Mouse (Mus musculus) CD4-positive, CD25-positive, alpha-beta regulatory T cell, adult 2 months (primary cell): ENCODE measurements around the gene Myh14.

Experiments used
- DNase-seq: peaks from one replicate; pipeline ENCODE4 v3.0.0-alpha.2; 2012; ENCODE audit warnings: low read depth, low spot score

Myh14 gene

DNA sequence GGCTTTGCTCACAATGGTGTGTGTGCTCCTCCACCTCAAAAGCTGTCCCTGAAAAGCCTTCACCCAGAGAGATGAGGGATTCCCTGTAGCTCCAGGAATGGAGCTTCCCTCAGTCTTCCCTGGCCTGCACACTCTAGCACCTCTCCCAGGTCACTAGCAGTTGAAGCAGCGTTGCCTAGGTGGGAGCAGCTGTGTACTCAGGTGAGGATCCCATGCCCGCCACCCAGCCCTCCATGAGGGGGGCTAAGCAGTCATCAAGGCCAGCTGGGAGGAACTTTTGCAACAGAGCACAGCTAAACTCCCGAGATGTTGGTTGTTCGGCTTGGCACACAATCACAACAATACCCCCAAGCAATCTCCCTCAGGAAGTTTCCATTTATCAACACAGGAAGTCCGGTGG is 87.9 kb downstream of the Myh14 start:
- no peak for DNase-seq

GRCm38 (mm10) chr7:44581637-44582036 is 89.0 kb downstream of the Myh14 start:
- DNase-seq: no peak

GRCm38 (mm10) chr7:44576333-44576844 is 94.3 kb downstream of the Myh14 start:
- DNase-seq: no peak

GRCm38 (mm10) chr7:44572956-44573484 is 97.6 kb downstream of the Myh14 start:
- DNase-seq: no peak

- DNase-seq: no peak
Measured at GRCm38 (mm10) chr7:44572213-44572701, 98.4 kb downstream of the Myh14 start, which contains the start of gene Napsa. TSS of gene Napsa (plus strand) at chr7:44572380.

GRCm38 (mm10) chr7:44571811-44572210 is 98.8 kb downstream of the Myh14 start:
- DNase-seq: no peak

- DNase-seq: no peak
Measured at GRCm38 (mm10) chr7:44570989-44571388, 99.7 kb downstream of the Myh14 start.

- no peak for DNase-seq
Measured at GRCm38 (mm10) chr7:44568803-44569202, 101.8 kb downstream of the Myh14 start.

GRCm38 (mm10) chr7:44565414-44565813 is 105.2 kb downstream of the Myh14 start:
- no peak for DNase-seq

GRCm38 (mm10) chr7:44564486-44564885 is 106.2 kb downstream of the Myh14 start:
- no peak for DNase-seq

DNA sequence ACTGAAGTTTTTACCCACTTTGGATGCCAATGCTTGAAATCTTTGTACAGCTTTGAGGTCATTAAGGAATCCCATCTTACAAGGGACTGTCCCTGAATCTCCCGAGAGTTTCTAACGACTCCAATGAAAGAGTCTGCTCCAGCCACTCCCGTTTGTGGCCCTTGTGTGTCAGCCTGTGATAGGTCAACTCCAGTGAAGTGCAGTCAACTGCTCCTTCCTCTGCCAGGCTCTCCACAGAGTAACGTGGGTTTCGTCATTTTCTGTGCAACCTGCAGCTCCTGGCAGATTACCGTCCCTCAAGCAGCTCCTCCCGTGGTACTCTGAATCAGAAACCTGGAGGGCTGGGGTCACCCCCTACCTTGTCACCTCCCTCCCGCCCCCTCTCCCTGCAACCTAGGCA is 107.4 kb downstream of the Myh14 start:
- no peak for DNase-seq

GRCm38 (mm10) chr7:44560435-44561400 is 109.9 kb downstream of the Myh14 start:
- peak; percentile 91 for DNase-seq

- no peak for DNase-seq
Measured at GRCm38 (mm10) chr7:44557629-44558028, 113.0 kb downstream of the Myh14 start.
